Mouse (Mus musculus): ENCODE measurements around the gene Orai3.

- TF ChIP-seq TBP (conservative IDR thresholded peaks at IDR 0.05; ENCODE audit: low read depth, low read length) (no peak), MAX (IDR thresholded peaks at IDR 0.05; ENCODE audit: low read length) (no peak), CTCF (conservative IDR thresholded peaks at IDR 0.05 in 1 of 2, IDR thresholded peaks at IDR 0.05 in 1 of 2; ENCODE audit: low read depth in 2 of 2, low read length in 2 of 2) (no peak), POLR2A (IDR thresholded peaks at IDR 0.05; ENCODE audit: low read depth, low read length) (no peak), ZMIZ1 (IDR thresholded peaks at IDR 0.05; ENCODE audit: low read depth, low read length) (no peak), SIN3A (IDR thresholded peaks at IDR 0.05; ENCODE audit: low read length) (no peak), POLR2AphosphoS2 (IDR thresholded peaks at IDR 0.05; ENCODE audit: low read depth, low read length) (no peak), ZKSCAN1 (IDR thresholded peaks at IDR 0.05; ENCODE audit: borderline replicate concordance, low read depth, low read length) (no peak), CHD1 (IDR thresholded peaks at IDR 0.05; ENCODE audit: low read depth, low read length) (no peak), ELF1 (IDR thresholded peaks at IDR 0.05; ENCODE audit: low read depth, low read length) (no peak)
These were observed 3.9 kb upstream of the Orai3 start for GRCm38 (mm10) chr7:127765756-127766155.

Measured in CH12.LX (cell line).